Mouse (Mus musculus) hindlimb bud, embryonic 11.5 days (tissue): ENCODE data around the gene Cyp2c37.
"Not testable (repeated sequence)": the region's sequence is repeated elsewhere in the genome, so short reads cannot be mapped to it uniquely, and the experiment has no call there.

Source experiments
- DNase-seq: peaks from one replicate; pipeline ENCODE4 v3.0.0-alpha.2; 2012; ENCODE audit warnings: low read depth, low spot score; ENCODE audit errors: extremely low spot score

Cyp2c37 gene

GRCm38 (mm10) chr19:39992140-39992539 lies at the start of gene Cyp2c37:
Gene Cyp2c37, plus strand, starts transcription at chr19:39992424.
- DNase-seq: not testable (repeated sequence)

- DNase-seq: not testable (repeated sequence)
Measured at GRCm38 (mm10) chr19:39960861-39961260, 31.4 kb upstream of the Cyp2c37 start.

- not testable (repeated sequence) for DNase-seq
Measured at GRCm38 (mm10) chr19:39971096-39971495, 21.1 kb upstream of the Cyp2c37 start.

- DNase-seq: no peak
Measured at GRCm38 (mm10) chr19:39989471-39989870, 2.8 kb upstream of the Cyp2c37 start.
